Mouse (Mus musculus) spleen, adult 12 weeks (tissue): ENCODE data around the gene Anp32b.

ENCODE experiments used
- DNase-seq: peaks from one replicate; pipeline ENCODE4 v3.0.0; 2022; ENCODE audit warnings: low spot score

Anp32b gene

DNA sequence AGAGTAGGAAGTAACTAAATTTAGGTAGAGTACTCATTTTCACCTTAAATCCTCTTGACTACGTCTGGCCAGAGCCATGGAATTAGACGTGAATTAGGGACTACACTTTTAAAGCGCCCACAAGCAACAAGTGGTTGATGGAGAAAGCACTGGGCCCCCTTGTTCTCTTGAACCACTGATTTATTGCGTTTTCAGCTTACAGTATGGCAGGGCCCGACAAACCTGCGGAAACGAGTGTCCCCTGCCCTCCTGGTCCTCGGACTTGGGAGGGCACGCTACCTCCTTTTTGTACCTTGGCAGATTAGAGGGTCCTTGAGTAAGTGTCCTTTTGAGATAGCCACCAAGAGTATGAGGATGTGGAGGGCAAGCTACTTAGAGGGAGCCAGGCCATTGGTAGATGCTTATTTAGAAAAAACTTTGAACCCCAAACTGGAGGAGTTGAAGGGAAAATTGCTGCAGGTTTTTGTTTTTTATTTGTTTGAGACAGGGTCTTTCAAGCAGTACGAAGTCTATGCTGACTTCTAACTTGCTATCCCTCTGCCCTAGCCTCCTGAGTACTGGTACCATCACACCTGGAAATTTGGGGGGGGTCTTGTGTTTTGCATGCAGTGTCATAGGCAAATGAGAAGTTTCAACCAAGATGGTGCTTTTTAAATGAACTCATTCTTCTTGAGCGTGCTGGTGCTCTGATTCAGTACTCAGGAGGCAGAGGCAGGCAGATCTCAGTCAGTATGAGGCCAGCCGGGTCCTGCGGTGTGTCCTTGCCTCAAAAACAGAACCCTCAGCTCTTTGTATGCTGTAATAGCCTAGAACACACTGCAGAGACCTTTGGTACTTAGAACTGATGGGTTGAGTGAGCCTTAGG, 2.4 kb downstream of the Anp32b start:
- DNase-seq, result no peak

- peak; percentile 29 for DNase-seq
Observed at GRCm38 (mm10) chr4:46454097-46454864, 3.6 kb downstream of the Anp32b start.

GRCm38 (mm10) chr4:46456762-46457161, 6.1 kb downstream of the Anp32b start:
- DNase-seq, result no peak

DNA sequence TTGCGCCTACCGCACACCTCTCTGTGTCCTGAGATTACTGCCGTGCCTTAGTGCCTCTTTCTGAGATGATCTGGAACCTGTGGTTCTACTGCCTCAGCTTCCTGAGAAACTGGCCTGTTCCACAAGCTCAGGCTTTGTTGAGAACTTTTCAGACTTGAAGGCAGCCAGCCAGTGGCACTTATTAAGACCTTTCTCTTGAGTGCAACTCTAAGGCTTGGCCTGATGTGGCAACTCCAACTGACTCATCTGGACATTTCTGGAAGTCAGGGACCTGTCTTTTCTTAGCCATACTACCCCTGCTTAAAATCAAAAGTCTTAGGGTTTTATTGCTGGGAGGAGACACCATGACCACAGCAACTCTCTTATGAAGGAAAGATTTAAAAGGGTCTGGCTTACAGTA, 6.5 kb downstream of the Anp32b start:
- no peak for DNase-seq

DNA sequence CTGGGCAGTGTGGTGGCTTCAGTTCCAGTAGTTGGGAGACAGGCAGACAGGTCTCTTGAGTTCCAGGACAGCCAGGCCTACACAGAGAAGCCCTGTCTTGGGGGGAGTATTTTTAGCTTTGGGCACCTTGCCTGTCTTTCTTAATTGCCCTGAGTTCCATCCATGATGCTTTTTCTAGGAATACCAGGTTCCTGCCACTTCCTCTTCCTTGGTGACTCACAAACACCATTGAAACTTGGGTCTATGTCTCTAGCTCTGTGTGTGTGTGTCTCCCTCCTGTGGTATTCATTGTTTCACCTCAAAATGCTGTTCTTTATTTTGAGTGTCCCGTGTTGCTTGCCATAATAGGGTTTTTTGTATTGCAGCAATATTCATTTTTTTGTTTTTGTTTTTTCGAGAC, 7.7 kb downstream of the Anp32b start:
- no peak for DNase-seq

GRCm38 (mm10) chr4:46463130-46463830, 12.6 kb downstream of the Anp32b start:
- peak; percentile 41 for DNase-seq

- no peak for DNase-seq
Observed at GRCm38 (mm10) chr4:46465740-46466139, 15.0 kb downstream of the Anp32b start.

DNA sequence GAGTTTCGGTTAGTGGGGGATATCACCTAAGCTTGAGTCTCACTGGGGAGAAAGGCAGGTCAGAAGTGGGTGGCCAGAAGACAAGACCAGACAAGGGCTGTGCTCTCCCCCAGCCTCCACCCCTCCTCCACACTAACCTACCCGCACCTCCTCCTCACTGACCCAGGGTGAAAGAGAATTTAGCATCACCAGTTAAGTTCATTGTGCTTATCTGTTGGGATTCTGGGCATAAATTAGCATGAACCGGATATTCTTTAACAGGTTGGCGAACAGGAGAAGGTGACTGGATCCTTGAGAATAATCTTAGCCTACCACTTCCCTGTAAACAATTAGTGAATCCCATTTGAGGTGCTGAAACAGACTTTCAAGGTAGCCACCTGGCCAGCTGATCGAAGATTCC, 24.4 kb downstream of the Anp32b start:
- no peak for DNase-seq

DNA sequence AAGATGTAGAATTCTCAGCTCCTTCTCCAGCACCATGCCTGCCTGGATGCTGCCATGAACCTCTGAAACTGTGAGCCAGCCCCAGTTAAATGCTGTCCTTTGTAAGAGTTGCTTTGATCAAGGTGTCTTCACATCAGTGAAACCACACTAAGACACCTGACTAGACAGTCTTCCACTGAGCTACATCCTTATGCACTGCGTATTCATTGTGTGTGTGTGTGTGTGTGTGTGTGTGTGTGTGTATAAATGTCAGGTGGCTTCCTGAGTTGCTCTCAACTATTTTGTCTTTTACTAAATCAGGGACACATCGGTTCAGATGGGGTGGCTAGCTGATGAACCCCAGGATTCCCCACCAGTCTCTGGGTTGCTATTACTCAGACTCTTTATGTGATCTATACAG, 28.4 kb downstream of the Anp32b start:
- DNase-seq, result no peak

DNA sequence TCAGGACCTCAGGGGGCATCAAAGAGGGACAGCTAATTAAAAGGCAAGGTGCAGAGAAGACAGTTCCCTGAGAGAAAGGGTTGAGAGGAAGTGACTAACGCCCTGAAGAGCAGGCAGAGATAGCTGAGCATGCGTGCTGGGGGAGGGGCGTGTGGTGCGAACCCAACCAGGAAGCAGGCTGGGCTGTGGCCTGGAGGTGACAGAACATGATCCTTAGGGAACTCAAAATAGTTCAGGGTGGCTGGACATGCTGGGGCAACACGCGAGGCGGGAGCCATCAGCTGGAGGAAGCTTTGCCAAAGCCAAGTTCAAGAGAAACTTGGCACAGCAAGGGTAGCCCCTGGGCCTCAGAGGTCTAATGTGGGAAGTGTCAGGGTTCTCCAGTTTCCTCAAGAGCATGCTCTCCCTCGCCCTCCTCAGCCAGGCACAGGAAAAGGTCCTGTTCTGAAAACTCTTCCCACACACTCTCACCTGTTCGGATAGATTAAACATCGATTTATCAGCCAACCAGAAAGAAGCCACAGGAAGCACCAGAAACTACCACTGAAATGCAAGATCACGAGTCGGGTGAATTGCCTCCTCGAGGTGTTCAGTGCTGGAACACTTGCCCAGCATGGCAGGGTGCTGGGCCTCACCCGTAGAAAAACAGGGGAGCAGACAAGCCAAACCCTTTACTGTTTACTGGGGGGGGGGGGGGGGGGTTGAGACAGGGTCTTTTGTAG, 35.2 kb downstream of the Anp32b start:
- DNase-seq, result peak; percentile 53

DNA sequence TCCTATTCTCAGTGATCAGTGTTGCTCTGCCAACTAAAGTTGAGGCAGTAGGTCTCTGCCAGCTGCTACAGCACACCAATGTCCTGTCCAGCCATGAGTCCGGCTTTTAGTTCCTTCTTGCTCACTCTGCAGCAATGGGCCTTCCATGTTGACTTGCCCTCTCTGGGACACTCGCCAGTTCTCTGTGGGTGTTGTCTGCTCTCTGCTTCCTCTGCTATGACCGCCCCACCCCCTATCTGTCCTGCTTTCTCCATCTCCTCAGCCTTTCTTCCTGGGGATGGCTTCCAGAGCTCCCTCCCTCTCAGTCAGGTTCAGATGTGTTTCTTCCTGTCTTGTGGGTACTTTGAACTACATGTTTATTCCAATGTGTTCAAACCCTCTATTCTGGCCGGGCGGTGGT, 36.6 kb downstream of the Anp32b start:
- DNase-seq, result no peak

GRCm38 (mm10) chr4:46489028-46489925, 38.6 kb downstream of the Anp32b start, which contains the start of gene Nans:
Gene Nans, plus strand, starts transcription at chr4:46489248.
- DNase-seq, result peak; percentile 92

DNA sequence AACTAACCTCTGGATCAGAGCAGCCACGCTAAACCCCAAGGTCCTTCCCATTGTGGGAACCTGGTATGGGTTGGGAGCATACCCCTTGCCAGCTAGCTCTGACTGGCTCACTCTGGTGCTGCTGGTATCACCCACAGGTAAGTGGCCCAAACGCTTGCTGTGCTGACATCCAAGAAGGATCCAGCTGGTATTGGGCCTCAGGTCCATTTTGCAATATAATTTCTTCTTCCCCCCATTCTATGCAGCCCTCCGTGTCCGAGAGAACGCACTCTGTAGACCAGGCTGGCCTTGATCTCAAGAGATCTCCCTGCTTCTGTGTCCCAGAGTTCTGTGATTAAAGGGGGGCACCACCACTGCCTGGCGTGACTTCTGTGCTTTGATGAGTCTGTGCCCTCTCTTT, 42.4 kb downstream of the Anp32b start:
- DNase-seq, result no peak

DNA sequence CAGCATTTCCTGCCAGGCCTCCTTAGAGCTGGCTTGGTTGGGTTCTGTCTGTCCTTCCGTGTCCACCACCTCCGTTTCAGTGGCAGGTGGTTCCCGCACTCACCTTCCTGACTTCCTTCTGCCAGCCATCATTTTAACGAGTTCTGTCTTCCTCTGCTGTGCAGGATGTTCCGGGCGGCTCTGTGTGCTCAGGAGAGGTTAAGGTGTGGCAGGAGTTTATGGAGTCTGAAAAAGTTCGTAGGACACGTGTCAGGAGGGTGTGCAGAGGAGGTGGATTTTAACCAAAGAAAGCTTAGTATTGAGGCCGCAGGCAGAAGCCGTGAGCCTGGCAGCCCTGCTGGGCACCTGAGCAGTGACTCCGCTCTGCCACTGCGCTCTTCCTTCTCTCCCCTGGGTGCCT, 44.8 kb downstream of the Anp32b start:
- DNase-seq, result no peak

DNA sequence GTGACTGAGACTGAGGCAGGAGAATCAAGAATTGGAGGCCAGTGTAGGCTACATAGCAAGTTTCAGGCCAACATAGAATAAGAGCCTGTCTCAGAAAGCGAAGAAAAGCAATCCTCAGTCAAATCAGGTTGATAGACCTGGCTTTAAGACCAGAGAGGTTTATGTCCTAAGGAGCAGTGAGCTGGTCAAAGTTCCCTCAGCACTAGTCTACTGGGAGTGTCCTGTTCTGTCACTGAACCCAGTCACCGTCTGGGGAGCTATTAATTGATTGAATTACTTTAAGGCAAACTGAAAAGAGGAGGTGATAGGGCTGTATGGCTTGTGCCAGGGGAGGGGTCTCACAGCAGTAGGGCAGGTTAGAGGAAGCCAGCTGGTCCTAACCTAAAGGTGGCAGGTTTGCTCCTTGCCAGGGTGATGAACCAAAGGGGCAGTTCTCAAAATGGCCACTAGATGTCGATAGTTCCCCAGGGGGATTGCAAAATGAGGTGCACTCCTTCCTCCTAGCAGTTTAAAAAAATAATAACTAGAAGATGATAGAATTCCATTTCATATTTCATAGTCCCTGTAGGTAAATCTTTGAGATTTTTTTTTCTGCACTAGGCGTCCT, 46.7 kb downstream of the Anp32b start:
- DNase-seq, result peak; percentile 74

DNA sequence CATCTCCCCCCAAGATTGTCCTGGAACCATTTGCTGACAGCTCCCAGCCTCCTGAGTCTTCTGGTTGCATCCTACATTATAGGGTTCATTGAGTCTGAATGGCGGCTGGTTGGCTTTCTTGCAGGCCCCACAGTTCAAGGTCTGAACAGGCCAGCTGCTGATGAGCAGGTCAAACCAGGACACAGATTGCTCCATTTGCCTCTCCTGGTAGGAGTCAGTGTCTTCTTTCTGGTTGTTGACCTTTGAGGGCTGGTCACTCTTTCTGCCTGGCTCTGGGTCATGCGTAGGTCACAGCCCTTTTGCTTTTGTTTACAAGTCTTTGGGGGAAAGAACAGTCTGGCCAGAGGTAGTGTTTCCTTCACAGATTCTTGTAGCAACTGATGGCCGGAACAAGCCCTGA, 47.8 kb downstream of the Anp32b start:
- DNase-seq, result no peak

- DNase-seq, result peak; percentile 37
Observed at GRCm38 (mm10) chr4:46498976-46499375, 48.3 kb downstream of the Anp32b start.

DNA sequence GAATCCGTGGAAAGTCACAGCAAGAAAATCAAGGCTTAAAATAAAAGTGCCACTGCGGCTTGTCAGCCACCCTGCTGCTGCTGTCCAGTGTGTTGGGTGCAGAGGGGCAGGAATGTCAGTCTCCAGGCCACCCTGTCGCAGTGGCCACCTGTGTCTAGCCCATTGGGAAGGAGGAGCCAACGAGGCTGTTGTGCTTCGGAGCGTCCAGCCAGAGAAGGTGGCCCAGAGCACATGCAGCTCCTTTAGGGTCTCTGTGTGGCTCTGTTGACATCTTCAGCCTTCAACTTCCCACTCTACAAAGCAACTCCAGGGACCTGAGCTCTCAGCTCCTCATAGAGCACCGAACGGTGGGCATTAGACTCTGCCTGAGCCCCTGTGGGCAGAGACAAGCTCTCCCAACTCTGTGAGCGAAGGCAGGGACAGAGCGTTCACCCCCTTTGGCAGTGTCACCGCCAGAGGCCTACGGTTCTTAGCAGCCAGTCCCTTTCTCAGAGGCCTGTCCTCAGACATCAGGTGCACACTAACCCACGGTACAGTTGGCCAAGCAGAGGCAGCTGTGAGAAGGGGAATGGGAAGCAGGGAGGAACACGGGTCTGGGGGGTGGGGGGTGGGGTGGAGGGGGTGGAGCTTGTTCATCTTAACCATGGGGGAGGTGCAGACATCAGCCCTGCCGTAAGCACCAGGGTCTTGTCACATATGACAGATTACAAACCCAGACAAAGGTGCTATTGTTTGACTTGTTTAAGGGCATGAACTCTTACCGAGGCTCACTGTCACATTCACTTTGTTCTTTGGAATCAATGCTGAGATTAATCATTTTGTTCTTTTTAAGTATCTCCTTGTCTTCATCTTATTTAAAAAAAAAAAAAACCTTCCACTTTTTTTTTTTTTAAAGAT, 52.2 kb downstream of the Anp32b start:
- no peak for DNase-seq

DNA sequence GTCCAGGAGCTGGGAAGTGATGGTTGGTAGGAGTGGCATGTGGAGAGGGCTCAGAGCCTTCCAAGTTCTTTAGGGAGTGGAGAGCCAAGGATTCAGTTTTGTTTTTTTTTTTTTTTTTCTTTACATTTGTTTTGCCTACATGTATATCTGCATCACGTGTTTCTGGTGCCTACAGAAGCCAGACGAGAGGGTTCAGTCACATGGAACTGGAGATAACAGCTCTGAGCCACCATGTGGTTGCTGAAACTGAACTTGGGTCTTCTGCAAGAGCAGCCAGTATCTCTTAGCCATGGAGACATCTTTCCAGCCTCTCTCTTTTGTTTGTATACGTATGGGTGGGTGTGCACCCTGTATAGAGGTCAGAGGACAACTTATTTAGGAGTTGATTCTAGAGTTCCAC, 53.2 kb downstream of the Anp32b start:
- no peak for DNase-seq
